Mouse (Mus musculus) hindbrain, embryonic 16.5 days (tissue): ENCODE data around the gene Atp6v1e1. TPM values are rescaled to one million over a fixed set of nuclear protein-coding genes. Genes with fewer than 3 reads are reported as not detected.
"Not testable (repeated sequence)": the region's sequence is repeated elsewhere in the genome, so short reads cannot be mapped to it uniquely, and the experiment has no call there.

ENCODE experiments used
- ATAC-seq: fragments of 200-750 bp; cut with Nextera tagmentation; 2 replicates; pipeline ENCODE4 v1.8.0; 2017; ENCODE audit warnings: moderate TSS enrichment, moderate library complexity
- H3K27ac ChIP-seq: fragments of 300-500 bp; sonication (generic); 2 replicates; pipeline ENCODE4 v1.5.1; 2014; ENCODE audit warnings: low read depth, mild to moderate bottlenecking, control low read depth, low read length, moderate library complexity
- H3K27me3 ChIP-seq: fragments of 300-500 bp; sonication (generic); replicated peaks from 2 replicates; pipeline ENCODE4 v1.6.1; 2014; ENCODE audit warnings: low read length; ENCODE audit not compliant: control insufficient read depth, insufficient read depth
- H3K36me3 ChIP-seq: fragments of 300-500 bp; sonication (generic); 2 replicates; pipeline ENCODE4 v1.6.1; 2014; ENCODE audit warnings: mild to moderate bottlenecking, low read length, moderate library complexity, mixed read lengths; ENCODE audit not compliant: control insufficient read depth, insufficient read depth
- H3K4me1 ChIP-seq: fragments of 300-500 bp; sonication (generic); 2 replicates; pipeline ENCODE4 v1.6.1; 2014; ENCODE audit warnings: low read depth, low read length; ENCODE audit not compliant: control insufficient read depth, insufficient read depth
- H3K4me2 ChIP-seq: fragments of 300-500 bp; sonication (generic); 2 replicates; pipeline ENCODE4 v1.6.1; 2014; ENCODE audit warnings: mild to moderate bottlenecking, low read length, control low read depth, moderate library complexity
- H3K4me3 ChIP-seq: fragments of 300-500 bp; sonication (generic); 2 replicates; pipeline ENCODE4 v1.5.1; 2014; ENCODE audit warnings: mild to moderate bottlenecking, low read length, control low read depth, moderate library complexity
- H3K9ac ChIP-seq: fragments of 300-500 bp; sonication (generic); 2 replicates; pipeline ENCODE4 v1.6.1; 2014; ENCODE audit warnings: low read depth, mild to moderate bottlenecking, control low read depth, low read length, moderate library complexity
- H3K9me3 ChIP-seq: fragments of 300-500 bp; sonication (generic); 2 replicates; pipeline ENCODE4 v1.6.1; 2014; ENCODE audit warnings: mild to moderate bottlenecking, low read length, moderate library complexity; ENCODE audit not compliant: control insufficient read depth
- WGBS: fragments of 180-500 bp; shearing (Covaris S2); extraction: QIAGEN DNeasy Blood & Tissue Kit; methylation state at CpG from one replicate; pipeline ENCODE4 v1.1.7; 2014; 5-methylcytosine and 5-hydroxymethylcytosine counted together
- polyA plus RNA-seq: library from polyadenylated mRNA; unstranded; fragments of >200 nt; fragmentation: Nextera tagmentation; extraction: Ambion mirVana; gene quantifications from 2 replicates; pipeline ENCODE4 v1.2.1, GENCODE M21; 2015

Atp6v1e1 gene
- polyA plus RNA-seq, 1 experiment from 2014 or later = 313 TPM

DNA sequence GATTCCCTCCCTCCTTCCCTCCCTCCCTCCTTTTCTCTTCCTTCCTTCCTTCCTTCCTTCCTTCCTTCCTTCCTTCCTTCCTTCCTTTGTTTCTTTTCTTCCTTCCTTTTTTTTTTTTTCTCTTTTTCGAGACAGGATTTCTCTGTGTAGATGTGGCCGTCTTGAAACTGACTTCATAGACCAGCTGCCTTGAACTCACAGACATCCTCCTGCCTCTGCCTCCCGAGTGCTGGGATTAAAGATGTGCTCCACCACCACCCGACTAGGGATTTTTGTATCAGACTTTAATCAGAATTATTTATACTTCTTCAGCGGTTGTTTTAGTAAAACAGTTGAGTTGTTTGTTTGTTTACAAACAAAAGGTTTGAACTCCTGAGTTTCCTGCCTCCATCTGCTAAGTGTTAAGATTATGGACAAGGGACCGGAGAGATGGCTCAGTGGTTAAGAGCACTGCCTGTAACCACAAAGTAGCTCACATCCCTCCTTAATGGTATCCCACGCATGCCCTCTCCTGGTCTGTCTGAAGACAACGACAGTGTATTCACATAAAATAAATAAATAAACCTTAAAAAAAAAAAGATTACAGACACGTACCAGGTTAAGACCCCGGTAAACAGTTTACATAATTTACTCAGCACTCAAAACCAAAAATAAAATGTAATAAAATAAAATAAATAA, 483 bp upstream of the Atp6v1e1 start:
- Histone ChIP-seq H3K27ac (peak overlapping the region; percentile 66; the same call in 1 of the 2 replicates), H3K4me1 (peaks cover 13% of the 10 kb centered on the region), H3K27me3 (no peaks in the 10 kb centered on the region), H3K4me3 (peak overlapping the region; percentile 99), H3K9me3 (no peaks in the 10 kb centered on the region), H3K9ac (no peak overlapping the region), H3K36me3 (peaks cover 4% of the 10 kb centered on the region), H3K4me2 (peak overlapping the region; percentile 51)
- 66% methylated on average over 10 of the region's 10 CpGs for WGBS
- ATAC-seq = peak; percentile 46

- Histone ChIP-seq H3K27me3 (no peaks in the 10 kb centered on the region), H3K4me1 (peaks cover 13% of the 10 kb centered on the region), H3K9me3 (no peaks in the 10 kb centered on the region), H3K36me3 (peaks cover 13% of the 10 kb centered on the region), H3K27ac (no peak overlapping the region), H3K4me2 (peak overlapping the region; percentile 80), H3K4me3 (peak overlapping the region; percentile 99), H3K9ac (peak overlapping the region; percentile 84)
- ATAC-seq = no peak
- 53% methylated on average over 5 of the region's 5 CpGs for WGBS
Measured at GRCm38 (mm10) chr6:120821715-120822114, 878 bp downstream of the Atp6v1e1 start.

DNA sequence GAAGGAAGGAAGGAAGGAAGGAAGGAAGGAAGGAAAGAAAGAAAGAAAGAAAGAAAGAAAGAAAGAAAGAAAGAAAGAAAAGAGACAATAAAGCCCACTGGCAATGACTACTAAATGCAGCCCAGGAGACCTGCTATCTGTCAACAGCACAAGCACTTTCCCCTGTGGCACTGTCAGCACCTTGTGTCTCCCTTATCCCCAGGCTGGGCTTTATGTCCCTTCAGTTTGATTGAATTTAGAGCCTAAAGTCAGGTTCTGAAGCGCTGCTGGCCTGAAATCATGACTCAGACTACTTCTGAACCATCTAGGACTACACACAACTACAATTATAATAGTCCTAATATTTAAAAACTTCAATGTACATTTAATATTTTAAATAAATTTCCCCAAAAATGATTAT, 1.7 kb downstream of the Atp6v1e1 start:
- Histone ChIP-seq H3K4me2 (peak overlapping the region; percentile 18; the same call in 1 of the 2 replicates), H3K9me3 (no peaks in the 10 kb centered on the region), H3K9ac (no peak overlapping the region), H3K4me1 (peaks cover 13% of the 10 kb centered on the region), H3K36me3 (peaks cover 13% of the 10 kb centered on the region), H3K4me3 (no peak overlapping the region), H3K27ac (no peak overlapping the region), H3K27me3 (no peaks in the 10 kb centered on the region)
- 94% methylated on average over 1 of the region's 1 CpGs for WGBS
- no peak for ATAC-seq

DNA sequence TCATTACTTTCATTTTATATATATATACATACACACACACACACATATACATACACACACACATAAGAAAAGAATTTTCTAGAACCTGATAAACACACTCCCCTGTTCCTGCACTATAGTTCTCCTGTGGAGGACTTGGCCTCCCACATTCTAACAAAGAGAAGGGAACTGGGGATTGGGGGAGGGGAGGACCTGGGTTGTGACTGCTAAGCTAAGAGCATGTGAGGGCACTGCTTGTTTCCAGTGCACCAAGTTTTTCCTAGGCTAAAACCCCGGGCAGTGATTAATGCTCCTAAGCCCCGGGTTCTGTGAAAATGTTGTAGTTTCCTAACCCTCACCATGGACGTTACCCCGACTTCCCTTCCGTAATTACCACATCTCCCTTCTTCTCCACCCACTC, 2.4 kb downstream of the Atp6v1e1 start:
- H3K9ac ChIP-seq = no peak overlapping the region
- H3K27me3 ChIP-seq = no peaks in the 10 kb centered on the region
- no peak overlapping the region for H3K27ac ChIP-seq
- WGBS = 85% methylated on average over 5 of the region's 5 CpGs
- H3K4me2 ChIP-seq = no peak overlapping the region
- H3K36me3 ChIP-seq = peaks cover 13% of the 10 kb centered on the region
- peaks cover 13% of the 10 kb centered on the region for H3K4me1 ChIP-seq
- H3K9me3 ChIP-seq = no peaks in the 10 kb centered on the region
- no peak overlapping the region for H3K4me3 ChIP-seq
- no peak for ATAC-seq

GRCm38 (mm10) chr6:120819294-120819693, 3.3 kb downstream of the Atp6v1e1 start:
- Histone ChIP-seq H3K4me2 (no peak overlapping the region), H3K4me1 (peaks cover 13% of the 10 kb centered on the region), H3K9ac (no peak overlapping the region), H3K9me3 (no peaks in the 10 kb centered on the region), H3K4me3 (no peak overlapping the region), H3K27me3 (no peaks in the 10 kb centered on the region), H3K36me3 (peaks cover 13% of the 10 kb centered on the region), H3K27ac (no peak overlapping the region)
- ATAC-seq = no peak
- 96% methylated on average over 2 of the region's 2 CpGs for WGBS

GRCm38 (mm10) chr6:120811999-120812398, 10.6 kb downstream of the Atp6v1e1 start:
- not testable (repeated sequence) for H3K4me1 ChIP-seq, H3K4me3 ChIP-seq, H3K27ac ChIP-seq, H3K27me3 ChIP-seq, ATAC-seq, H3K9ac ChIP-seq, H3K4me2 ChIP-seq, H3K9me3 ChIP-seq
- WGBS = over 99% methylated on average over 8 of the region's 10 CpGs
- peaks cover 24% of the 10 kb centered on the region for H3K36me3 ChIP-seq

GRCm38 (mm10) chr6:120807738-120808081, 14.9 kb downstream of the Atp6v1e1 start:
- Histone ChIP-seq H3K4me1 (no peaks in the 10 kb centered on the region), H3K9me3 (no peaks in the 10 kb centered on the region), H3K9ac (no peak overlapping the region), H3K27ac (no peak overlapping the region), H3K27me3 (no peaks in the 10 kb centered on the region), H3K4me2 (no peak overlapping the region), H3K36me3 (peaks cover 45% of the 10 kb centered on the region), H3K4me3 (no peak overlapping the region)
- 94% methylated on average over 4 of the region's 4 CpGs for WGBS
- no peak for ATAC-seq

DNA sequence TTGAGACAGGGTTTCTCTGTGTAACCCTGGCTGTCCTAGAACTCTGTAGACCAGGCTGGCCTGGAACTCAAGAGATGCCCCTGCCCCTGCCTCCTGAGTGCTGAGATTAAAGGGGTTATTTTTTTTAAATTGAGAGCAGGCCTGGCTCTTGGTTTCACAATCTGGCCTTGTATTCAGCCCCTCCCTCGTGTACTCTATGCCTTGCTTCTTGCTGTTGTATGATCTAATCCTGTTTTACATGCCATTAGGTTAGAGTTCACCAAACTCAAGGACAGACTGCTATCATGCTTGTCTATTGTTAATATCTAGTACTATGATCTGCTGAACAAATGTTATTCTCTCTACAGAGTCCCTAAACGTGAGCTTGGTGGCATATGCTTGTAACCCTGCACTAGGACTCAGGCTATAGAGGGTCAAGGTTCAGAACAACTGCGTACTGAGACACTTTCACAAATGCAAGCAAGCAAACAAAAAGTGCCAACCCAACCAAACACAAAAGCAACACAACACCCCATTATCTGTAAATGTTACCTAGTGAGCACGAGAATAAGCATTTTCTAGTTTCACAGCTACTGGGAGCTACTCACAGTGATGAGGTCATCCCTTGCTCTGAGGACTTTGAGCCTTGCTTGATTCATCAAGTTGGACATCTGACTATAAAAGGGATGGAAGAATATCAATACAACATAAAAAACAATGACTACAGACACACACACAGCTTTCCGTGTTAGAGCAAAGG, 15.4 kb downstream of the Atp6v1e1 start:
- H3K27ac ChIP-seq = no peak overlapping the region
- H3K4me1 ChIP-seq = no peaks in the 10 kb centered on the region
- no peak for ATAC-seq
- H3K4me3 ChIP-seq = no peak overlapping the region
- no peak overlapping the region for H3K4me2 ChIP-seq
- no peaks in the 10 kb centered on the region for H3K9me3 ChIP-seq
- WGBS = 86% methylated on average over 5 of the region's 5 CpGs
- H3K36me3 ChIP-seq = peaks cover 48% of the 10 kb centered on the region
- no peak overlapping the region for H3K9ac ChIP-seq
- H3K27me3 ChIP-seq = no peaks in the 10 kb centered on the region

DNA sequence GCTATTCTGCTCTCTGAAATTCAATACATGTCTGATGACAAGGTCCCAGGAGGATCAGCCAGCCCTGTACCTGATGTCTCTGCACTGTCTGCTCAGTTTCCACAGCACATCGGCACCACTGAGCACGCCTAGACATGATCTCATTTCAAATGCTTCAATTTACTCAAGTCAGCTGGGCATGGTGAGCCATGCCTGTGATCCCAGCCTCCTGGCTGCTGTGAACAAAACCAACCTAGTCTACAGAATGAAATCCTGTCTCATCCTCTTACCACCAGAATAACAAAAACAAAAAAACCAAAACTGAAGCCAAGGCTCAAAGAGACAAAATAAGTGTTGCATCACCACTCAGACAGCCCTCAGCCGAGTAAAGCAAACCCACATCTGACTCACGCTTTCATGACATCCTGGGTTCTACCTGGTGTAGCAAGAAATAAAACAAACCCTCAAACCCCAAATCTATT, 23.0 kb downstream of the Atp6v1e1 start:
- 91% methylated on average over 4 of the region's 4 CpGs for WGBS
- Histone ChIP-seq H3K4me3 (no peak overlapping the region), H3K27me3 (no peaks in the 10 kb centered on the region), H3K4me2 (no peak overlapping the region), H3K36me3 (peaks cover 40% of the 10 kb centered on the region), H3K9me3 (no peaks in the 10 kb centered on the region), H3K27ac (no peak overlapping the region), H3K9ac (no peak overlapping the region), H3K4me1 (no peaks in the 10 kb centered on the region)
- ATAC-seq = no peak; the same call in 1 of the 2 replicates
